29 mouse cellular contexts compared by ENCODE assay signal in the genomic region with DNA sequence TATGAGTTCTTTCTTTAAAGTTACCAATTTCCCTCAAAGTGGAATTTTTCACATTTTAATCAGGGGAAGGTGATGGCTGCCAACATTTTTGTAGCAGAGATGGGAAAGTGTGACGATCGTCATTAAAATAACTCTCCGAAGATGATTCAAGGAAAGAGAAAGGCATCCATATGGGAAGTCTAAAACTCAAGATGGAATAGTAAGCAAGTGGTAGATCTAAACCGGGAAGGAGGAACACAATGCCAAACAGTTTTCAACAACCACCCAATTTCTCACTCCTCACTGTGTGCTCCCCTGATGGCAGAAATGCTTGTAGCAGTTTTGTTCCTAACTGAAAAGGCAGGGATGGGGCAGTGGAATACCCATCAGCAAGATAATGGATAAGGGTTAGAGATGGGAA.
DNase-seq lines count a peak whose midpoint lies in the region.
"Had no signal": no experiment of that assay in that cellular context is flagged by ENCODE, and none has a peak within 500 bp of the region (broad histone marks: within the 10 kb centered on the region; RNA-seq: fewer than 3 reads in every experiment).

No protein-coding gene starts in this region.

- H3K4me3 ChIP-seq in hindbrain, embryonic 10.5 days: no peak overlapping the region
- H3K4me3 ChIP-seq: forebrain, embryonic 13.5 days; intestine, embryonic 15.5 days; liver, embryonic 12.5 days; myocyte; neural tube, embryonic 12.5 days had no signal

- no peaks in the 10 kb centered on the region for H3K36me3 ChIP-seq in hindbrain, embryonic 10.5 days
- H3K36me3 ChIP-seq: intestine, embryonic 15.5 days; liver, embryonic 12.5 days; neural tube, embryonic 12.5 days had no signal

- no peaks in the 10 kb centered on the region for H3K27me3 ChIP-seq in hindbrain, embryonic 10.5 days (ENCODE audit: insufficient read depth, poor library complexity, severe bottlenecking)
- H3K27me3 ChIP-seq: forebrain, embryonic 13.5 days; intestine, embryonic 15.5 days; liver, embryonic 12.5 days; neural tube, embryonic 12.5 days had no signal

- no peaks in the 10 kb centered on the region for H3K9me3 ChIP-seq in hindbrain, embryonic 10.5 days
- H3K9me3 ChIP-seq: forebrain, embryonic 13.5 days; intestine, embryonic 15.5 days; liver, embryonic 12.5 days; neural tube, embryonic 12.5 days had no signal

- 90% methylated on average over 4 of the region's 4 CpGs for WGBS in hindbrain, embryonic 10.5 days

- no peaks in the 10 kb centered on the region for H3K4me1 ChIP-seq in hindbrain, embryonic 10.5 days (replicated peaks)
- H3K4me1 ChIP-seq: forebrain, embryonic 13.5 days; intestine, embryonic 15.5 days; liver, embryonic 12.5 days; neural tube, embryonic 12.5 days had no signal

- no peak overlapping the region for H3K27ac ChIP-seq in hindbrain, embryonic 10.5 days
- H3K27ac ChIP-seq: forebrain, embryonic 13.5 days; hindbrain, postnatal 0 days; intestine, embryonic 15.5 days; kidney, postnatal 0 days; liver, embryonic 12.5 days; neural tube, embryonic 12.5 days; stomach, postnatal 0 days had no signal

- peak; percentile 5 for DNase-seq in layer of hippocampus, adult 9-10 months (ENCODE audit: low spot score)
- no peak for DNase-seq in layer of hippocampus, adult 11-12 months (ENCODE audit: low spot score)
- DNase-seq in right cerebral cortex, postnatal 10 days (ENCODE audit: low spot score in 2 of 2): peak; percentile 24 to 46
- no peak for DNase-seq in right cerebral cortex, postnatal 4 days
- DNase-seq in left cerebral cortex, adult 9 months (ENCODE audit: low spot score in 2 of 2): peak; percentile 15 to 32
- no peak for DNase-seq in hindbrain, embryonic 10.5 days (ENCODE audit: low spot score)
- DNase-seq: adrenal gland, adult 8-10 months; B cell, adult 2 months; cerebellum, adult 11 months; cerebellum, adult 9-10 months; cerebellum, postnatal 36 days; gastrocnemius, postnatal 14 days; heart, postnatal 14 days; kidney, adult 2 months; kidney, postnatal 4 days; layer of hippocampus, postnatal 36 days; liver, postnatal 0 days; lung, postnatal 36 days; spleen, adult 18-20 months; thymus, adult 2 months; thymus, postnatal 4 days had no signal

Comparison
In these comparisons a context has a peak if more than half of its experiments do, and no peak if none do; other contexts are left out.
1. DNase-seq: peak in layer of hippocampus, adult 9-10 months (single experiment), right cerebral cortex, postnatal 10 days (2 of 2) and left cerebral cortex, adult 9 months (2 of 2); none in layer of hippocampus, adult 11-12 months (single experiment), right cerebral cortex, postnatal 4 days (single experiment) and hindbrain, embryonic 10.5 days (single experiment).